Mouse (Mus musculus): Measurements from ENCODE around the gene Rap1b. TPM values are rescaled to one million over a fixed set of nuclear protein-coding genes. Genes with fewer than 3 reads are reported as not detected.

Gene Rap1b
- total RNA-seq, 1 experiment from 2014 or later, result 126 TPM

GRCm38 (mm10) chr10:117858241-117858640 lies 12.4 kb upstream of the Rap1b start:
- DNase-seq, result no peak

- DNase-seq, result no peak
These were observed 10.3 kb upstream of the Rap1b start for GRCm38 (mm10) chr10:117856001-117856720.

- DNase-seq, result no peak
These were observed 6.9 kb upstream of the Rap1b start for GRCm38 (mm10) chr10:117852648-117853192.

GRCm38 (mm10) chr10:117848981-117849380 lies 3.1 kb upstream of the Rap1b start:
- no peak for DNase-seq

GRCm38 (mm10) chr10:117846796-117847195 lies 961 bp upstream of the Rap1b start:
- no peak for DNase-seq

GRCm38 (mm10) chr10:117846260-117846632 lies 411 bp upstream of the Rap1b start:
- DNase-seq, result no peak

- DNase-seq, result peak; percentile 85
These were observed 846 bp downstream of the Rap1b start for GRCm38 (mm10) chr10:117844782-117845596.

GRCm38 (mm10) chr10:117844279-117844678 lies 1.6 kb downstream of the Rap1b start:
- no peak for DNase-seq

GRCm38 (mm10) chr10:117843690-117844089 lies 2.1 kb downstream of the Rap1b start:
- DNase-seq, result no peak

GRCm38 (mm10) chr10:117841765-117842164 lies 4.1 kb downstream of the Rap1b start:
- DNase-seq, result no peak

- no peak for DNase-seq
These were observed 5.3 kb downstream of the Rap1b start for GRCm38 (mm10) chr10:117840431-117840995.

- no peak for DNase-seq
These were observed 6.1 kb downstream of the Rap1b start for GRCm38 (mm10) chr10:117839737-117840136.

- peak; percentile 32 for DNase-seq
These were observed 6.9 kb downstream of the Rap1b start for GRCm38 (mm10) chr10:117838924-117839323.

- no peak for DNase-seq
These were observed 9.5 kb downstream of the Rap1b start for GRCm38 (mm10) chr10:117836354-117836753.

- no peak for DNase-seq
These were observed 10.4 kb downstream of the Rap1b start for GRCm38 (mm10) chr10:117835453-117835852.

- no peak for DNase-seq
These were observed 15.0 kb downstream of the Rap1b start for GRCm38 (mm10) chr10:117830797-117831196.

GRCm38 (mm10) chr10:117829472-117830155 lies 16.2 kb downstream of the Rap1b start:
- DNase-seq, result no peak

GRCm38 (mm10) chr10:117829022-117829421 lies 16.8 kb downstream of the Rap1b start:
- DNase-seq, result no peak

GRCm38 (mm10) chr10:117828536-117828935 lies 17.3 kb downstream of the Rap1b start:
- no peak for DNase-seq

- DNase-seq, result no peak
These were observed 21.2 kb downstream of the Rap1b start for GRCm38 (mm10) chr10:117824647-117825046.

GRCm38 (mm10) chr10:117824139-117824538 lies 21.7 kb downstream of the Rap1b start:
- DNase-seq, result peak; percentile 30

GRCm38 (mm10) chr10:117823321-117823720 lies 22.5 kb downstream of the Rap1b start:
- DNase-seq, result no peak
